Mouse (Mus musculus): ENCODE data around the gene Plekhm1. TPM values are rescaled to one million over a fixed set of nuclear protein-coding genes. Genes with fewer than 3 reads are reported as not detected.
A peak's percentile ranks its signal among the peaks of the same experiment; 100 is the strongest.

Plekhm1 gene
- polyA plus RNA-seq, 1 experiment from 2014 or later, result 2.3 TPM

GRCm38 (mm10) chr11:103386827-103387226 is 25.7 kb downstream of the Plekhm1 start:
- H3K4me1 ChIP-seq (ENCODE audit: insufficient read depth), result peaks cover 2% of the 10 kb centered on the region; the same call in 1 of the 2 replicates
- no peak overlapping the region for H3K4me2 ChIP-seq (ENCODE audit: low read depth, low read length)
- no peaks in the 10 kb centered on the region for H3K27me3 ChIP-seq (ENCODE audit: insufficient read depth, low read length)
- 76% methylated on average over 9 of the region's 9 CpGs for WGBS (ENCODE audit: insufficient replicate concordance)
- H3K4me3 ChIP-seq (ENCODE audit: low read depth, low read length), result no peak overlapping the region
- no peaks in the 10 kb centered on the region for H3K9me3 ChIP-seq (ENCODE audit: low read length)
- ATAC-seq (no peak), DNase-seq (no peak)
- H3K9ac ChIP-seq (replicated peaks), result no peak overlapping the region
- H3K27ac ChIP-seq (ENCODE audit: low read depth), result no peak overlapping the region
- TF ChIP-seq EP300 (IDR thresholded peaks at IDR 0.05; ENCODE audit: low read depth) (no peak), CTCF (IDR thresholded peaks at IDR 0.05; ENCODE audit: low read depth) (no peak)
- peaks cover 29% of the 10 kb centered on the region for H3K36me3 ChIP-seq (replicated peaks; ENCODE audit: insufficient read depth, low read length)

DNA sequence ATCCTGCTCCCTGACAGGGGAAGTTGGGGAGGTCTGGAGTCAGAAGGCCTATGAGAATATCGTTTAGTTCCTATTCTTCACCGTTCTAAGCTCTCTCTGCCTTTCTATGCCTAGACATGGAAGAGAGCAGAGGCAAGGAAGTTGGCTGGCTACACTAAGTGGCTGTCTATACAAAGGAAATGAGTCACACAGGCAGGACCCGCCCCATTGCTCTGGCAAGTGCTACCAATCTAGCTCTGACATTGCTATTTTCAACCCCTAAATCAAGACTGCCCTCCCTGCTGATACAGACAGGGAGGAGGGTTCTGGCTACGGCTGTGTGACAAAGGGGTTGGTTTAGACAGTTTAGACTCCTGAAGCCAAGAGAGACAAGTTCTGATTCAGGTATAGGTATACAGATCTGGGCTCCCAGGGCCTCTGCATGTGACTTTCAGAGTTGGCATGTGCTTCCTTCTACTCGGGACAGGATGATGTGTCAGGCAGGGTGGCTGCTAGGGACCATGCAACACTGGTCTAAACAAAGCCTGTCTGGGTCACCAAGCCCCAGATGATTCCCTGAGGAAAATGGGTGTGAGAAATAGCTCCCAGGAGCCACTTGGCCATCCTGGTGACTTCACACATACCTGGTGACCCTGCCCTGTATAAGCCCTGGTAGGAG is 30.4 kb downstream of the Plekhm1 start:
- H3K36me3 ChIP-seq (replicated peaks; ENCODE audit: insufficient read depth, low read length), result peaks cover 51% of the 10 kb centered on the region
- DNase-seq, result no peak
- H3K27ac ChIP-seq (ENCODE audit: low read depth), result peak overlapping the region; percentile 24
- no peak for TF ChIP-seq EP300 (IDR thresholded peaks at IDR 0.05; ENCODE audit: low read depth)
- TF ChIP-seq CTCF (IDR thresholded peaks at IDR 0.05; ENCODE audit: low read depth), result no peak
- no peak overlapping the region for H3K4me2 ChIP-seq (ENCODE audit: low read depth, low read length)
- WGBS (ENCODE audit: insufficient replicate concordance), result 29% methylated on average over 5 of the region's 5 CpGs
- no peak overlapping the region for H3K9ac ChIP-seq (replicated peaks)
- H3K27me3 ChIP-seq (ENCODE audit: insufficient read depth, low read length), result no peaks in the 10 kb centered on the region
- peak; percentile 60 for ATAC-seq
- no peak overlapping the region for H3K4me3 ChIP-seq (ENCODE audit: low read depth, low read length)
- peaks cover 2% of the 10 kb centered on the region; the same call in 1 of the 2 replicates for H3K4me1 ChIP-seq (ENCODE audit: insufficient read depth)
- H3K9me3 ChIP-seq (ENCODE audit: low read length), result no peaks in the 10 kb centered on the region

DNA sequence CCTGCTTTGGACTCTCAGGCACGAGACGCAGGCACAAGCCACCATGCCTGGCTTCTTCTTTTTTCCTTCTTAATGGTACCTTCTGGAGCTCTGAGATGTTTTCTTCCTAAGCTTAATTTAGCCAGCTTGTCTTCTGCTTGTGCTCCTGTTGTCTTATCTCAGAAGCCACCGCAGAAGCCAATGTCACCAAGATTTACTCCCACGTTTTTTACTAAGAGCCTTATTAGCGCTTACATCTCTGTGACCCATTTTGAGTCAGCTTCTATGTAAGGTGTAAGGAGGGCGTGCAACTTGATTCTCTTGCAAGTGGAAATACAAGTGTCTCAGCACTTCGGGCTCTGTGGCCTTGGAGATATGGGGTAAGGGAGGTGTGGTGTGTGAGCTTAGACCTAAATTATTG is 31.0 kb downstream of the Plekhm1 start:
- TF ChIP-seq CTCF (IDR thresholded peaks at IDR 0.05; ENCODE audit: low read depth) (no peak), EP300 (IDR thresholded peaks at IDR 0.05; ENCODE audit: low read depth) (no peak)
- Histone ChIP-seq H3K9ac (replicated peaks) (no peak overlapping the region), H3K36me3 (replicated peaks; ENCODE audit: insufficient read depth, low read length) (peaks cover 51% of the 10 kb centered on the region), H3K9me3 (ENCODE audit: low read length) (no peaks in the 10 kb centered on the region), H3K4me1 (ENCODE audit: insufficient read depth) (peaks cover 2% of the 10 kb centered on the region; the same call in 1 of the 2 replicates), H3K27ac (ENCODE audit: low read depth) (peak overlapping the region; percentile 24; the same call in 1 of the 2 replicates), H3K27me3 (ENCODE audit: insufficient read depth, low read length) (no peaks in the 10 kb centered on the region), H3K4me3 (ENCODE audit: low read depth, low read length) (no peak overlapping the region), H3K4me2 (ENCODE audit: low read depth, low read length) (no peak overlapping the region)
- ATAC-seq (no peak), DNase-seq (no peak)
- 66% methylated on average over 7 of the region's 7 CpGs for WGBS (ENCODE audit: insufficient replicate concordance)

- Histone ChIP-seq H3K4me3 (ENCODE audit: low read depth, low read length) (no peak overlapping the region), H3K27ac (ENCODE audit: low read depth) (no peak overlapping the region), H3K36me3 (replicated peaks; ENCODE audit: insufficient read depth, low read length) (peaks cover 49% of the 10 kb centered on the region), H3K27me3 (ENCODE audit: insufficient read depth, low read length) (no peaks in the 10 kb centered on the region), H3K9ac (replicated peaks) (no peak overlapping the region), H3K4me2 (ENCODE audit: low read depth, low read length) (no peak overlapping the region), H3K9me3 (ENCODE audit: low read length) (no peaks in the 10 kb centered on the region), H3K4me1 (ENCODE audit: insufficient read depth) (peaks cover 2% of the 10 kb centered on the region; the same call in 1 of the 2 replicates)
- WGBS (ENCODE audit: insufficient replicate concordance), result 69% methylated on average over 5 of the region's 5 CpGs
- ATAC-seq (no peak), DNase-seq (no peak)
- TF ChIP-seq EP300 (IDR thresholded peaks at IDR 0.05; ENCODE audit: low read depth), result no peak
- no peak for TF ChIP-seq CTCF (IDR thresholded peaks at IDR 0.05; ENCODE audit: low read depth)
Measured at GRCm38 (mm10) chr11:103380460-103380859, 32.0 kb downstream of the Plekhm1 start.

- DNase-seq (no peak), ATAC-seq (no peak)
- Histone ChIP-seq H3K9me3 (ENCODE audit: low read length) (no peaks in the 10 kb centered on the region), H3K9ac (replicated peaks) (no peak overlapping the region), H3K27ac (ENCODE audit: low read depth) (no peak overlapping the region), H3K4me3 (ENCODE audit: low read depth, low read length) (no peak overlapping the region), H3K36me3 (replicated peaks; ENCODE audit: insufficient read depth, low read length) (peaks cover 59% of the 10 kb centered on the region), H3K4me2 (ENCODE audit: low read depth, low read length) (no peak overlapping the region), H3K27me3 (ENCODE audit: insufficient read depth, low read length) (no peaks in the 10 kb centered on the region), H3K4me1 (ENCODE audit: insufficient read depth) (peaks cover 3% of the 10 kb centered on the region; the same call in 1 of the 2 replicates)
- 85% methylated on average over 6 of the region's 6 CpGs for WGBS (ENCODE audit: insufficient replicate concordance)
- TF ChIP-seq EP300 (IDR thresholded peaks at IDR 0.05; ENCODE audit: low read depth) (no peak), CTCF (IDR thresholded peaks at IDR 0.05; ENCODE audit: low read depth) (no peak)
Measured at GRCm38 (mm10) chr11:103378341-103378740, 34.1 kb downstream of the Plekhm1 start.

GRCm38 (mm10) chr11:103375772-103376171 is 36.7 kb downstream of the Plekhm1 start:
- peaks cover 6% of the 10 kb centered on the region for H3K4me1 ChIP-seq (ENCODE audit: insufficient read depth)
- no peaks in the 10 kb centered on the region for H3K9me3 ChIP-seq (ENCODE audit: low read length)
- no peak overlapping the region for H3K9ac ChIP-seq (replicated peaks)
- no peak overlapping the region for H3K4me3 ChIP-seq (ENCODE audit: low read depth, low read length)
- H3K27me3 ChIP-seq (ENCODE audit: insufficient read depth, low read length), result no peaks in the 10 kb centered on the region
- DNase-seq (no peak), ATAC-seq (no peak)
- TF ChIP-seq CTCF (IDR thresholded peaks at IDR 0.05; ENCODE audit: low read depth) (no peak), EP300 (IDR thresholded peaks at IDR 0.05; ENCODE audit: low read depth) (no peak)
- 67% methylated on average over 5 of the region's 5 CpGs for WGBS (ENCODE audit: insufficient replicate concordance)
- no peak overlapping the region for H3K4me2 ChIP-seq (ENCODE audit: low read depth, low read length)
- no peak overlapping the region for H3K27ac ChIP-seq (ENCODE audit: low read depth)
- H3K36me3 ChIP-seq (replicated peaks; ENCODE audit: insufficient read depth, low read length), result peaks cover 69% of the 10 kb centered on the region

Measured in liver, postnatal 0 days (tissue).